Mouse (Mus musculus): ENCODE measurements at regions not wholly inside any gene's neighbourhood (a gene's known extent, or its start where the extent isn't known, plus 50 kb on each side); places are given as distances from the start of the nearest gene placed in this dataset.

- no peak for TF ChIP-seq GATA1 (IDR thresholded peaks at IDR 0.05; ENCODE audit: low read depth, low read length)
- TF ChIP-seq HCFC1 (IDR thresholded peaks at IDR 0.05; ENCODE audit: low read depth, low read length): no peak
Observed at GRCm38 (mm10) chr7:125393654-125394346, 50.7 kb upstream of the Kdm8 start.

Measured in MEL (cell line).